Mouse (Mus musculus) liver, embryonic 16.5 days (tissue): ENCODE measurements at regions not wholly inside any gene's neighbourhood (a gene's known extent, or its start where the extent isn't known, plus 50 kb on each side); places are given as distances from the start of the nearest gene placed in this dataset.

Source experiments
- ATAC-seq: fragments of 200-750 bp; cut with Nextera tagmentation; 2 replicates; pipeline ENCODE4 v1.8.0; 2017; ENCODE audit warnings: low read depth, mild to moderate bottlenecking, moderate number of reproducible peaks, moderate library complexity
- H3K27ac ChIP-seq: fragments of 300-500 bp; sonication (generic); 2 replicates; pipeline ENCODE4 v1.5.1; 2014; ENCODE audit warnings: mild to moderate bottlenecking, low read length
- H3K27me3 ChIP-seq: fragments of 300-500 bp; sonication (generic); 2 replicates; pipeline ENCODE4 v1.6.1; 2014; ENCODE audit warnings: low read depth, low read length, mixed read lengths; ENCODE audit not compliant: control insufficient read depth, insufficient read depth
- H3K36me3 ChIP-seq: fragments of 300-500 bp; sonication (generic); 2 replicates; pipeline ENCODE4 v1.6.1; 2014; ENCODE audit warnings: mild to moderate bottlenecking; ENCODE audit not compliant: control insufficient read depth, insufficient read depth
- H3K4me1 ChIP-seq: fragments of 300-500 bp; sonication (generic); 2 replicates; pipeline ENCODE4 v1.6.1; 2014; ENCODE audit warnings: low read depth, low read length, mixed read lengths; ENCODE audit not compliant: control insufficient read depth
- H3K4me2 ChIP-seq: fragments of 300-500 bp; sonication (generic); 2 replicates; pipeline ENCODE4 v1.6.1; 2014; ENCODE audit warnings: low read depth, low read length, mixed read lengths
- H3K4me3 ChIP-seq: fragments of 300-500 bp; sonication (generic); 2 replicates; pipeline ENCODE4 v1.5.1; 2014; ENCODE audit warnings: low read depth, mild to moderate bottlenecking, low read length
- H3K9ac ChIP-seq: fragments of 300-500 bp; sonication (generic); 2 replicates; pipeline ENCODE4 v1.6.1; 2014; ENCODE audit warnings: low read depth, low read length
- H3K9me3 ChIP-seq: fragments of 300-500 bp; sonication (generic); replicated peaks from 2 replicates; pipeline ENCODE4 v1.6.1; 2016; ENCODE audit warnings: low read length; ENCODE audit not compliant: control insufficient read depth
- WGBS: fragments of 180-500 bp; shearing (Covaris S2); extraction: QIAGEN DNeasy Blood & Tissue Kit; methylation state at CpG from one replicate; pipeline ENCODE4 v1.1.7; 2014; ENCODE audit not compliant: insufficient replicate concordance; 5-methylcytosine and 5-hydroxymethylcytosine counted together

- Histone ChIP-seq H3K36me3 (no peaks in the 10 kb centered on the region), H3K4me1 (no peaks in the 10 kb centered on the region), H3K4me3 (no peak overlapping the region), H3K27me3 (no peaks in the 10 kb centered on the region), H3K9me3 (no peaks in the 10 kb centered on the region), H3K9ac (no peak overlapping the region), H3K27ac (no peak overlapping the region), H3K4me2 (no peak overlapping the region)
- no peak for ATAC-seq
- 57% methylated on average over 3 of the region's 3 CpGs for WGBS
Observed at GRCm38 (mm10) chr1:72084219-72084618, 127.9 kb downstream of the Mreg start.

GRCm38 (mm10) chr1:72082366-72082765 lies 129.7 kb downstream of the Mreg start:
- no peak overlapping the region for H3K4me2 ChIP-seq
- H3K27me3 ChIP-seq, result no peaks in the 10 kb centered on the region
- H3K9ac ChIP-seq, result no peak overlapping the region
- no peak for ATAC-seq
- H3K9me3 ChIP-seq, result no peaks in the 10 kb centered on the region
- H3K4me3 ChIP-seq, result no peak overlapping the region
- H3K4me1 ChIP-seq, result no peaks in the 10 kb centered on the region
- WGBS, result 70% methylated on average over 4 of the region's 4 CpGs
- no peak overlapping the region for H3K27ac ChIP-seq
- H3K36me3 ChIP-seq, result no peaks in the 10 kb centered on the region

GRCm38 (mm10) chr1:72081811-72082210 lies 130.3 kb downstream of the Mreg start:
- Histone ChIP-seq H3K27me3 (no peaks in the 10 kb centered on the region), H3K9me3 (no peaks in the 10 kb centered on the region), H3K27ac (no peak overlapping the region), H3K4me2 (no peak overlapping the region), H3K36me3 (no peaks in the 10 kb centered on the region), H3K9ac (no peak overlapping the region), H3K4me1 (no peaks in the 10 kb centered on the region), H3K4me3 (no peak overlapping the region)
- WGBS, result 70% methylated on average over 5 of the region's 5 CpGs
- ATAC-seq, result no peak

GRCm38 (mm10) chr1:72078926-72079550 lies 133.1 kb downstream of the Mreg start:
- no peaks in the 10 kb centered on the region for H3K4me1 ChIP-seq
- no peaks in the 10 kb centered on the region for H3K36me3 ChIP-seq
- ATAC-seq, result no peak
- WGBS, result 70% methylated on average over 7 of the region's 7 CpGs
- no peaks in the 10 kb centered on the region for H3K27me3 ChIP-seq
- no peak overlapping the region for H3K4me3 ChIP-seq
- H3K9me3 ChIP-seq, result no peaks in the 10 kb centered on the region
- no peak overlapping the region for H3K4me2 ChIP-seq
- H3K27ac ChIP-seq, result no peak overlapping the region
- no peak overlapping the region for H3K9ac ChIP-seq

- Histone ChIP-seq H3K9me3 (no peaks in the 10 kb centered on the region), H3K27ac (no peak overlapping the region), H3K4me3 (no peak overlapping the region), H3K36me3 (no peaks in the 10 kb centered on the region), H3K9ac (no peak overlapping the region), H3K4me1 (no peaks in the 10 kb centered on the region), H3K4me2 (no peak overlapping the region), H3K27me3 (no peaks in the 10 kb centered on the region)
- WGBS, result 40% methylated on average over 1 of the region's 1 CpGs
- no peak for ATAC-seq
Observed at GRCm38 (mm10) chr1:72076341-72076740, 135.8 kb downstream of the Mreg start.

GRCm38 (mm10) chr1:72075464-72075863 lies 136.6 kb downstream of the Mreg start:
- Histone ChIP-seq H3K9me3 (no peaks in the 10 kb centered on the region), H3K27ac (no peak overlapping the region), H3K9ac (no peak overlapping the region), H3K4me2 (no peak overlapping the region), H3K36me3 (no peaks in the 10 kb centered on the region), H3K27me3 (no peaks in the 10 kb centered on the region), H3K4me3 (no peak overlapping the region), H3K4me1 (no peaks in the 10 kb centered on the region)
- no peak for ATAC-seq
- 27% methylated on average over 2 of the region's 2 CpGs for WGBS

- H3K9ac ChIP-seq, result no peak overlapping the region
- H3K27me3 ChIP-seq, result no peaks in the 10 kb centered on the region
- no peak overlapping the region for H3K27ac ChIP-seq
- H3K9me3 ChIP-seq, result no peaks in the 10 kb centered on the region
- H3K4me2 ChIP-seq, result no peak overlapping the region
- ATAC-seq, result no peak
- H3K4me3 ChIP-seq, result no peak overlapping the region
- 60% methylated on average over 4 of the region's 4 CpGs for WGBS
- H3K36me3 ChIP-seq, result no peaks in the 10 kb centered on the region
- no peaks in the 10 kb centered on the region for H3K4me1 ChIP-seq
Observed at GRCm38 (mm10) chr1:72073245-72073644, 138.9 kb downstream of the Mreg start.

GRCm38 (mm10) chr1:72070489-72070888 lies 141.6 kb downstream of the Mreg start:
- Histone ChIP-seq H3K9ac (no peak overlapping the region), H3K9me3 (no peaks in the 10 kb centered on the region), H3K4me2 (no peak overlapping the region), H3K27me3 (no peaks in the 10 kb centered on the region), H3K36me3 (no peaks in the 10 kb centered on the region), H3K4me3 (no peak overlapping the region), H3K27ac (no peak overlapping the region), H3K4me1 (no peaks in the 10 kb centered on the region)
- ATAC-seq, result no peak
- 33% methylated on average over 5 of the region's 5 CpGs for WGBS

GRCm38 (mm10) chr1:72069056-72069455 lies 143.1 kb downstream of the Mreg start:
- H3K27ac ChIP-seq, result no peak overlapping the region
- no peak overlapping the region for H3K9ac ChIP-seq
- no peak for ATAC-seq
- H3K4me3 ChIP-seq, result no peak overlapping the region
- no peaks in the 10 kb centered on the region for H3K36me3 ChIP-seq
- 66% methylated on average over 4 of the region's 4 CpGs for WGBS
- H3K4me1 ChIP-seq, result no peaks in the 10 kb centered on the region
- H3K9me3 ChIP-seq, result no peaks in the 10 kb centered on the region
- no peak overlapping the region for H3K4me2 ChIP-seq
- H3K27me3 ChIP-seq, result no peaks in the 10 kb centered on the region
